Mouse (Mus musculus) liver, embryonic 14.5 days (tissue): Measurements from ENCODE around the gene Kcnk4. TPM values are rescaled to one million over a fixed set of nuclear protein-coding genes. Genes with fewer than 3 reads are reported as not detected.

ENCODE experiments used
- ATAC-seq: fragments of 200-750 bp; cut with Nextera tagmentation; 2 replicates; pipeline ENCODE4 v1.8.0; 2017; ENCODE audit warnings: moderate number of reproducible peaks, mild to moderate bottlenecking, moderate library complexity; ENCODE audit not compliant: insufficient read depth
- DNase-seq, 3 experiments: peaks; one replicate each; pipeline ENCODE4 v3.0.0-alpha.2; 2012 to 2013; ENCODE audit warnings: low read depth in 3 of 3, low spot score in 3 of 3
- H3K27ac ChIP-seq: fragments of 300-500 bp; sonication (generic); 2 replicates; pipeline ENCODE4 v1.5.1; 2014; ENCODE audit warnings: moderate library complexity, mild to moderate bottlenecking, control low read depth, inconsistent platforms
- H3K27me3 ChIP-seq: fragments of 300-500 bp; sonication (generic); 2 replicates; pipeline ENCODE4 v1.6.1; 2014; ENCODE audit warnings: mild to moderate bottlenecking, low read length, moderate library complexity; ENCODE audit not compliant: control insufficient read depth, insufficient read depth
- H3K36me3 ChIP-seq: fragments of 300-500 bp; sonication (generic); replicated peaks from 2 replicates; pipeline ENCODE4 v1.6.1; 2014; ENCODE audit warnings: low read depth; ENCODE audit not compliant: control insufficient read depth, insufficient read depth
- H3K4me1 ChIP-seq, 2 experiments: fragments of 200-500 bp in 1 of 2; fragments of 300-500 bp in 1 of 2; sonication (generic) in 1 of 2; replicated peaks; 2 replicates each; pipeline ENCODE4 v1.6.1; 2012 to 2014; ENCODE audit warnings: antibody characterized with exemption in 1 of 2, inconsistent platforms in 1 of 2, low read length in 1 of 2; ENCODE audit not compliant: control insufficient read depth in 2 of 2, insufficient read depth in 2 of 2
- H3K4me2 ChIP-seq: fragments of 300-500 bp; sonication (generic); 2 replicates; pipeline ENCODE4 v1.6.1; 2014; ENCODE audit warnings: low read depth, mild to moderate bottlenecking, control low read depth, moderate library complexity
- H3K4me3 ChIP-seq, 2 experiments: fragments of 200-500 bp in 1 of 2; fragments of 300-500 bp in 1 of 2; sonication (generic) in 1 of 2; 2 replicates each; pipeline ENCODE4 v1.5.1; 2012 to 2014; ENCODE audit warnings: low read depth in 2 of 2, low read length in 2 of 2, mild to moderate bottlenecking in 2 of 2, control low read depth in 1 of 2, inconsistent platforms in 1 of 2, moderate library complexity in 1 of 2; ENCODE audit not compliant: insufficient read depth in 1 of 2
- H3K9ac ChIP-seq: fragments of 300-500 bp; sonication (generic); replicated peaks from 2 replicates; pipeline ENCODE4 v1.6.1; 2014; ENCODE audit warnings: mild to moderate bottlenecking, control low read depth, moderate library complexity
- H3K9me3 ChIP-seq: fragments of 300-500 bp; sonication (generic); 2 replicates; pipeline ENCODE4 v1.6.1; 2016; ENCODE audit warnings: low read length, mixed read lengths; ENCODE audit not compliant: control insufficient read depth
- CTCF ChIP-seq: IDR thresholded peaks from 2 replicates; pipeline ENCODE4 v1.5.1; 2016; ENCODE audit warnings: antibody characterized with exemption, low read depth, control low read depth
- EP300 ChIP-seq: IDR thresholded peaks from 2 replicates; pipeline ENCODE4 v1.6.1; 2016; ENCODE audit warnings: antibody characterized with exemption, low read depth
- WGBS: fragments of 180-500 bp; shearing (Covaris S2); extraction: QIAGEN DNeasy Blood & Tissue Kit; methylation state at CpG from one replicate; pipeline ENCODE4 v1.1.7; 2014; ENCODE audit not compliant: insufficient replicate concordance; 5-methylcytosine and 5-hydroxymethylcytosine counted together
- polyA plus RNA-seq, 2 experiments: library from polyadenylated mRNA; depleted of rRNA in 1 of 2; stranded (reverse) in 1 of 2; unstranded in 1 of 2; fragments of >200 nt; fragmentation: Nextera tagmentation in 1 of 2; extraction: Ambion mirVana in 1 of 2; gene quantifications; 2 replicates each; pipeline versions ENCODE4 v1.2.1 to v1.2.3; 2012 to 2014

Kcnk4 gene
- polyA plus RNA-seq, 2 experiments: 0.05 TPM; not detected in 1

- Histone ChIP-seq H3K27ac (no peak overlapping the region), H3K4me1 (peaks cover 19 to 20% of the 10 kb centered on the region in 2 experiments), H3K4me2 (peak overlapping the region; percentile 91), H3K9ac (no peak overlapping the region), H3K4me3 (peak overlapping the region; percentile 53 to 66), H3K9me3 (no peaks in the 10 kb centered on the region), H3K27me3 (peaks cover 3% of the 10 kb centered on the region; the same call in 1 of the 2 replicates), H3K36me3 (no peaks in the 10 kb centered on the region)
- TF ChIP-seq CTCF: no peak
- TF ChIP-seq EP300: no peak
- WGBS: 10% methylated on average over 15 of the region's 15 CpGs
- ATAC-seq: no peak
- DNase-seq: no peak
Measured at GRCm38 (mm10) chr19:6968491-6969271, 34.4 kb upstream of the Kcnk4 start.

DNA sequence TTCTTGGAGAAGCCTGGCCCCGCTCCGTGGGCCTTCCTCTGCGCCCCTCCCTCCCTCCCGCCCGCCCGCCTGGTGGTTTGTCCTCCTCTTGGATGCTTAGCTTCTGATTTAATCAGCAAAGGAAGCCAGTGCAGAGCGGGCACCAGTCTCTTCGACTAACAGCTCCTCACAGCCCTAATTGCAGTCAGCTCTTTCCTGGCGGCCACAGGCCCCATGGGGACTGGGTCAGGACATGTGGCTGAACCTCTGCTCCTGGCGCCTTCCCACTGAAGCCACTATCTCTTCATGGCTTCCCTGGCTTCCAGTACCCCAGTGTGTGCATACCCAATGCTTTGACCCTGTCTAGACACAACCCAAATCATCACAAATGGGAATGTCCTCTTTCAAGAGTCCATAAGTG, 22.1 kb upstream of the Kcnk4 start:
- WGBS: 67% methylated on average over 10 of the region's 10 CpGs
- no peak for TF ChIP-seq CTCF
- no peak for TF ChIP-seq EP300

GRCm38 (mm10) chr19:6955424-6955823, 21.1 kb upstream of the Kcnk4 start:
- Histone ChIP-seq H3K36me3 (no peaks in the 10 kb centered on the region), H3K4me2 (no peak overlapping the region), H3K9ac (no peak overlapping the region), H3K27ac (no peak overlapping the region), H3K4me1 (peaks cover 9 to 13% of the 10 kb centered on the region in 2 experiments), H3K4me3 (no peak overlapping the region), H3K9me3 (no peaks in the 10 kb centered on the region), H3K27me3 (no peaks in the 10 kb centered on the region)
- ATAC-seq (no peak), DNase-seq (no peak)
- WGBS: 81% methylated on average over 7 of the region's 7 CpGs
- TF ChIP-seq CTCF (no peak), EP300 (no peak)

More for the DNA sequence above, 22.1 kb upstream of the Kcnk4 start:
- Histone ChIP-seq H3K27me3 (no peaks in the 10 kb centered on the region), H3K4me1 (peaks cover 8 to 9% of the 10 kb centered on the region in 2 experiments), H3K4me2 (no peak overlapping the region), H3K27ac (no peak overlapping the region), H3K4me3 (no peak overlapping the region), H3K36me3 (no peaks in the 10 kb centered on the region), H3K9me3 (no peaks in the 10 kb centered on the region), H3K9ac (no peak overlapping the region)
- ATAC-seq (no peak), DNase-seq (no peak)

DNA sequence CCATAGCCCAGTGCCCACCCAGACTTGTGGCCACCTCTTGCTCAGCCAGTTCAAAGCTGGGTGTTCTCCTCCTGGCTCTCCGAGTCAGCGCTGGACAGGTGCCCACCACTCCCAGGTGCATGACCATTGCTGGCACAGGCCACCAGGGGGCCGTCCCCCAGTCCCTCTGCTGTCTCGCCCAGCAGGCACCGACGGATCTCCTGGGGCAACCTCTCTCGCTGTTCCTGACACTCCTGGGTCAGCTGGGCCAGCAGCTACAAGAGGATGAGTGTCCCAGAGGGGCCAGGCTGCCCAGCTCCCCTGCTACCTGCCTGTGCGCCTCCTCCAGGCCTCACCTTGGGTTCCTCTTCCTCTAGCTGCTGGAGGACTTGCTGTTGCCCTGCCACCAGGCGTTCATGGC, 19.7 kb upstream of the Kcnk4 start:
- no peak overlapping the region for H3K27ac ChIP-seq
- TF ChIP-seq CTCF: peak; percentile 79
- TF ChIP-seq EP300: no peak
- H3K9ac ChIP-seq: no peak overlapping the region
- 59% methylated on average over 9 of the region's 9 CpGs for WGBS
- H3K27me3 ChIP-seq: no peaks in the 10 kb centered on the region
- peaks cover 13 to 19% of the 10 kb centered on the region in 2 experiments for H3K4me1 ChIP-seq
- no peak for DNase-seq
- no peaks in the 10 kb centered on the region for H3K36me3 ChIP-seq
- H3K4me2 ChIP-seq: no peak overlapping the region
- H3K9me3 ChIP-seq: no peaks in the 10 kb centered on the region
- H3K4me3 ChIP-seq: no peak overlapping the region
- no peak for ATAC-seq

GRCm38 (mm10) chr19:6952712-6953037, 18.4 kb upstream of the Kcnk4 start:
- Histone ChIP-seq H3K27me3 (no peaks in the 10 kb centered on the region), H3K9me3 (no peaks in the 10 kb centered on the region), H3K4me1 (peaks cover 13 to 19% of the 10 kb centered on the region in 2 experiments), H3K4me2 (peak overlapping the region; percentile 96), H3K36me3 (no peaks in the 10 kb centered on the region), H3K27ac (peak overlapping the region; percentile 86; the same call in 1 of the 2 replicates), H3K4me3 (peak overlapping the region; percentile 70 to 87), H3K9ac (peak overlapping the region; percentile 78)
- TF ChIP-seq CTCF (no peak), EP300 (no peak)
- 0% methylated on average over 3 of the region's 3 CpGs for WGBS
- DNase-seq (no peak), ATAC-seq (no peak; the same call in 1 of the 2 replicates)
